Mouse (Mus musculus) heart, embryonic 14.5 days (tissue): Measurements from ENCODE around the gene Idua. TPM values are rescaled to one million over a fixed set of nuclear protein-coding genes. Genes with fewer than 3 reads are reported as not detected.

Experiments used
- ATAC-seq: fragments of 200-750 bp; cut with Nextera tagmentation; 2 replicates; pipeline ENCODE4 v1.8.0; 2017; ENCODE audit warnings: low read depth, moderate TSS enrichment; ENCODE audit not compliant: insufficient number of reproducible peaks, insufficient read depth, low FRiP score
- H3K27ac ChIP-seq, 2 experiments: fragments of 200-500 bp in 1 of 2; fragments of 300-500 bp in 1 of 2; sonication (generic) in 1 of 2; replicated peaks in 1 of 2; 2 replicates each; pipeline ENCODE4 v1.5.1; 2012 to 2014; ENCODE audit warnings: low read depth in 2 of 2, low read length in 2 of 2, control low read depth in 1 of 2, mild to moderate bottlenecking in 1 of 2, mixed read lengths in 1 of 2; ENCODE audit not compliant: control insufficient read depth in 1 of 2, insufficient read depth in 1 of 2
- H3K27me3 ChIP-seq: fragments of 300-500 bp; sonication (generic); 2 replicates; pipeline ENCODE4 v1.6.1; 2014; ENCODE audit warnings: mild to moderate bottlenecking, low read length, control low read depth; ENCODE audit not compliant: control insufficient read depth, insufficient read depth
- H3K36me3 ChIP-seq: fragments of 300-500 bp; sonication (generic); 2 replicates; pipeline ENCODE4 v1.6.1; 2014; ENCODE audit warnings: mild to moderate bottlenecking, control low read depth, low read length, mixed read lengths; ENCODE audit not compliant: control insufficient read depth, insufficient read depth
- H3K4me1 ChIP-seq, 2 experiments: fragments of 200-500 bp in 1 of 2; fragments of 300-500 bp in 1 of 2; sonication (generic) in 1 of 2; 2 replicates each; pipeline ENCODE4 v1.6.1; 2012 to 2014; ENCODE audit warnings: low read length in 2 of 2, control low read depth in 1 of 2, mixed read lengths in 1 of 2; ENCODE audit not compliant: control insufficient read depth in 2 of 2, insufficient read depth in 2 of 2
- H3K4me2 ChIP-seq: fragments of 300-500 bp; sonication (generic); 2 replicates; pipeline ENCODE4 v1.6.1; 2014; ENCODE audit warnings: mild to moderate bottlenecking, low read length
- H3K4me3 ChIP-seq, 2 experiments: fragments of 200-500 bp in 1 of 2; fragments of 300-500 bp in 1 of 2; sonication (generic) in 1 of 2; 2 replicates each; pipeline ENCODE4 v1.5.1; 2012 to 2014; ENCODE audit warnings: low read length in 2 of 2, mild to moderate bottlenecking in 2 of 2, control low read depth in 1 of 2, low read depth in 1 of 2, moderate library complexity in 1 of 2; ENCODE audit not compliant: control insufficient read depth in 1 of 2, insufficient read depth in 1 of 2
- H3K9ac ChIP-seq: fragments of 300-500 bp; sonication (generic); 2 replicates; pipeline ENCODE4 v1.6.1; 2014; ENCODE audit warnings: mild to moderate bottlenecking, low read length
- H3K9me3 ChIP-seq: fragments of 300-500 bp; sonication (generic); 2 replicates; pipeline ENCODE4 v1.6.1; 2016; ENCODE audit warnings: low read length, control low read depth; ENCODE audit not compliant: control insufficient read depth
- WGBS: fragments of 180-500 bp; shearing (Covaris S2); extraction: QIAGEN DNeasy Blood & Tissue Kit; methylation state at CpG from one replicate; pipeline ENCODE4 v1.1.7; 2014; 5-methylcytosine and 5-hydroxymethylcytosine counted together
- polyA plus RNA-seq: library from polyadenylated mRNA; unstranded; fragments of >200 nt; fragmentation: Nextera tagmentation; extraction: Ambion mirVana; gene quantifications from 2 replicates; pipeline ENCODE4 v1.2.1, GENCODE M21; 2014

Gene Idua
- polyA plus RNA-seq, 1 experiment from 2014 or later: 14.9 TPM

DNA sequence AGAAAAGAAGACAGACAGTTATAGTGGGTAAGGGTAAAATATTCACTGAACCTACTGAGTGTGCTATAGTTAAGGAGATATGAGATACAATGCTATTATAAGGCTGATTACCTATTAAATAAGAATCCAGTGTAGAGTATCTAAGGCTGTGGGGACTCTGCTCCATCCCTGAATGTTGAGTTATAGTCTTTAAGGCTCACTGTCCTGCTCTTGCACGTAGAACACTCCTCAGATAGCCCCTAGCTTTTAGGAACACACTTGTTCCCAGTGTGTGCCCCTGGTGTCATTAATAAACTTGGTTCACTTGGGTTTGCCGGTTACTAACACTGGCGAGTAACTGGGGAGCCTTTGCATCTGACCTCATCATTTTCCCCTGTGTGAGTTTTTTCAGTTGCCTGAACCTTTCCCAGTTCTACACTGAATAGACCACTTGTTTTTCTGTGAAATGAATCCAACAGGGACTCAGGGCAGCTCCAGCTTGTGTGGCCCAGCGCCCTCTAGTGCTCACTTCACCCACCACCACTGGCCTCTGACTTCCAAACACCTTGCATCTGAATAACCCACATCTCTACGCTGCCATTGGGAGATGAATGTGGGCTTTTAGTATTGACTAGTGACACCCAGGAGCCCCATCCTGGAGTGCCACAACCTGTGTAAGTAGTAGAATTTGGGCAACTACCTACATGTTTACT lies 66.6 kb downstream of the Idua start:
- H3K4me2 ChIP-seq: no peak overlapping the region
- 28% methylated on average over 5 of the region's 5 CpGs for WGBS
- H3K9me3 ChIP-seq: no peaks in the 10 kb centered on the region
- H3K9ac ChIP-seq: no peak overlapping the region
- no peaks in the 10 kb centered on the region for H3K4me1 ChIP-seq
- no peaks in the 10 kb centered on the region for H3K27me3 ChIP-seq
- H3K36me3 ChIP-seq: no peaks in the 10 kb centered on the region
- H3K4me3 ChIP-seq: no peak overlapping the region
- ATAC-seq: peak; percentile 68; the same call in 1 of the 2 replicates
- no peak overlapping the region for H3K27ac ChIP-seq

DNA sequence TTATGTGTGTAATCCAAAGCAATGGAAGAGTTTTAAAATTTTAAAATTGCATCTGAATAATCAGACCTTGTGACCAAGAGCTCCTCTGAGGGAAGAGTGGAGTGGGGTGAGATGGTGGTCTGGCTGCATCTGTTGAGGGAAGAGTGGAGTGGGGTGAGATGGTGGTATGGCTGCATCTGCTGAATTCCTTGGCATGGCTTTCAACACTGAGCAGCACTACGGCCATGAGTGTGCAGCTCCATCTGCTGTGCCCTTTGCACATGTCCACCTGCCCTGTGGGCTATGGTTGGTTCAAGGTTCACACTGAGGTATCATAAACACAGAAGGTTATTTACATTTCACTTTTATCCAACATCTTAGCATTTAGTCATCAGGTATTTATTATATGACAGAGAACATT lies 67.3 kb downstream of the Idua start:
- Histone ChIP-seq H3K9me3 (no peaks in the 10 kb centered on the region), H3K4me1 (no peaks in the 10 kb centered on the region), H3K36me3 (no peaks in the 10 kb centered on the region), H3K27ac (no peak overlapping the region), H3K4me2 (no peak overlapping the region), H3K27me3 (no peaks in the 10 kb centered on the region), H3K9ac (no peak overlapping the region), H3K4me3 (no peak overlapping the region)
- ATAC-seq: no peak
- WGBS: 91% methylated on average over 1 of the region's 1 CpGs

Other genes with a start within 250 kb of the Idua start
- 971 and 1,026 TPM in 2 replicates for gene Atp5k, start 225.9 kb upstream of the Idua start, polyA plus RNA-seq
- gene Mfsd7a, start 211.4 kb upstream of the Idua start, polyA plus RNA-seq: 0.08 and 0.15 TPM in 2 replicates
- gene Pcgf3, start 199.1 kb upstream of the Idua start, polyA plus RNA-seq: 24.3 and 26.8 TPM in 2 replicates
- gene Cplx1, start 110.3 kb upstream of the Idua start, polyA plus RNA-seq: 0.44 and 1.1 TPM in 2 replicates
- gene Gak, start 30.6 kb upstream of the Idua start, polyA plus RNA-seq: 25.9 and 26.8 TPM in 2 replicates
- 22.1 and 22.2 TPM in 2 replicates for gene Tmem175, start 30.6 kb upstream of the Idua start, polyA plus RNA-seq
- 5.6 and 6.6 TPM in 2 replicates for gene Dgkq, start 9.3 kb downstream of the Idua start, polyA plus RNA-seq
- 0.40 and 0.53 TPM in 2 replicates for gene Slc26a1, start 15.2 kb downstream of the Idua start, polyA plus RNA-seq
- 23.9 and 25.2 TPM in 2 replicates for gene Fgfrl1, start 32.1 kb downstream of the Idua start, polyA plus RNA-seq
- not detected in 2 replicates for gene Rnf212, start 114.7 kb downstream of the Idua start, polyA plus RNA-seq
- gene Tmed11, start 135.0 kb downstream of the Idua start, polyA plus RNA-seq: not detected in 2 replicates
- gene Vmn2r8, start 148.5 kb downstream of the Idua start, polyA plus RNA-seq: not detected in 2 replicates
- not detected in 2 replicates for gene Vmn2r9, start 192.3 kb downstream of the Idua start, polyA plus RNA-seq